ENCODE assay signal across 16 mouse cellular contexts in the genomic region with DNA sequence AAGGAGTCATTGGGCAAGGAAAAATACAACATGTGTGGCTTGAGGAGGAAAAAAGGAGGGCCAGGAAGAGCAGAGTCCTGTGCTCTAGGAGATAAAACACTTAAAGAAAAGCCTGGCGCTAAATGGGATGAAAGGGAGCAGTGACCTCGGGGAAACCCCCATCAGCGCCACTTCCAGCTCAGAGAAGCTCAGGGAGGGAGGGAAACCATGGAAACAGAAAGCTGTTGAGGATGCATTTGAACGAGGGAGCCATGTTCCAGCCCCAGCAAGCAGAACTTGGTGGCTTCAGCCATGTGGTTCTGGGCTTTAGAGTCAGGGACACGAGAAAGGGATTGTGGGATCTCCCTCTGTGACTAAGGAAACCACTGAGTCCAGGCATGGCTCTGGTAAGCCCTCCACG.
"Had no signal": no experiment of that assay in that cellular context is flagged by ENCODE, and none has a peak within 500 bp of the region (broad histone marks: within the 10 kb centered on the region; RNA-seq: fewer than 3 reads in every experiment).

No protein-coding gene starts in this region.

- H3K27me3 ChIP-seq: neural tube, embryonic 13.5 days; neural tube, embryonic 15.5 days; stomach, embryonic 15.5 days had no signal

- H3K4me1 ChIP-seq: neural tube, embryonic 15.5 days; stomach, embryonic 15.5 days had no signal

- DNase-seq: retina, postnatal 1 day; right cerebral cortex, adult 18-20 months; right cerebral cortex, postnatal 14 days; right cerebral cortex, postnatal 25 days; right cerebral cortex, postnatal 4 days; spleen, adult 18-20 months; thymus, adult 18-20 months; thymus, adult 2 months; thymus, postnatal 14 days; thymus, postnatal 25 days; thymus, postnatal 36 days; thymus, postnatal 4 days had no signal

- H3K4me2 ChIP-seq: neural tube, embryonic 13.5 days; neural tube, embryonic 15.5 days; stomach, embryonic 15.5 days had no signal

- H3K4me3 ChIP-seq: neural tube, embryonic 13.5 days; neural tube, embryonic 15.5 days; stomach, embryonic 15.5 days had no signal

- H3K27ac ChIP-seq: neural tube, embryonic 13.5 days; neural tube, embryonic 15.5 days; stomach, embryonic 15.5 days; stomach, postnatal 0 days had no signal

- H3K36me3 ChIP-seq: stomach, embryonic 15.5 days had no signal

- H3K9ac ChIP-seq: neural tube, embryonic 13.5 days; neural tube, embryonic 15.5 days; stomach, embryonic 15.5 days had no signal
